Mouse (Mus musculus): Measurements from ENCODE around the gene Mapkapk5. TPM values are rescaled to one million over a fixed set of nuclear protein-coding genes. Genes with fewer than 3 reads are reported as not detected.
"Not testable (repeated sequence)": the region's sequence is repeated elsewhere in the genome, so short reads cannot be mapped to it uniquely, and the experiment has no call there.

Gene Mapkapk5
- polyA plus RNA-seq, 2 experiments from 2014 or later: 23.4 to 26.0 TPM

- no peak for ATAC-seq
Measured at GRCm38 (mm10) chr5:121562436-121562835, 16.7 kb upstream of the Mapkapk5 start.

GRCm38 (mm10) chr5:121549196-121549595, 3.5 kb upstream of the Mapkapk5 start:
- no peak for ATAC-seq

GRCm38 (mm10) chr5:121547084-121547483, 1.4 kb upstream of the Mapkapk5 start:
- ATAC-seq: no peak

GRCm38 (mm10) chr5:121546530-121546895, 808 bp upstream of the Mapkapk5 start:
- ATAC-seq: no peak

- ATAC-seq: peak; percentile 28
Measured at GRCm38 (mm10) chr5:121544910-121545792, 554 bp downstream of the Mapkapk5 start, which contains the start of the genes Adam1a and Gm42878. Gene Adam1a (minus strand): TSS chr5:121545482. Gene Gm42878 (minus strand): TSS chr5:121545482.

- no peak for ATAC-seq
Measured at GRCm38 (mm10) chr5:121543370-121543769, 2.3 kb downstream of the Mapkapk5 start.

GRCm38 (mm10) chr5:121541235-121541634, 4.5 kb downstream of the Mapkapk5 start:
- no peak for ATAC-seq

GRCm38 (mm10) chr5:121540066-121540465, 5.6 kb downstream of the Mapkapk5 start:
- no peak for ATAC-seq

GRCm38 (mm10) chr5:121537588-121537987, 8.1 kb downstream of the Mapkapk5 start:
- ATAC-seq: no peak

GRCm38 (mm10) chr5:121536921-121537555, 8.7 kb downstream of the Mapkapk5 start:
- ATAC-seq: no peak

GRCm38 (mm10) chr5:121535116-121535515, 10.6 kb downstream of the Mapkapk5 start:
- no peak for ATAC-seq

GRCm38 (mm10) chr5:121534521-121534920, 11.2 kb downstream of the Mapkapk5 start:
- no peak for ATAC-seq

GRCm38 (mm10) chr5:121526961-121527360, 18.7 kb downstream of the Mapkapk5 start:
- ATAC-seq: no peak

- ATAC-seq: no peak
Measured at GRCm38 (mm10) chr5:121526526-121526925, 19.2 kb downstream of the Mapkapk5 start.

- no peak for ATAC-seq
Measured at GRCm38 (mm10) chr5:121525774-121526450, 19.8 kb downstream of the Mapkapk5 start.

- ATAC-seq: not testable (repeated sequence)
Measured at GRCm38 (mm10) chr5:121519758-121520157, 25.9 kb downstream of the Mapkapk5 start.

GRCm38 (mm10) chr5:121518983-121519382, 26.7 kb downstream of the Mapkapk5 start:
- ATAC-seq: no peak

- no peak for ATAC-seq
Measured at GRCm38 (mm10) chr5:121510009-121510408, 35.7 kb downstream of the Mapkapk5 start.

- no peak for ATAC-seq
Measured at GRCm38 (mm10) chr5:121506846-121507245, 38.9 kb downstream of the Mapkapk5 start.

GRCm38 (mm10) chr5:121503231-121503630, 42.5 kb downstream of the Mapkapk5 start, which contains the start of gene Adam1b:
Gene Adam1b (minus strand): TSS chr5:121503435.
- no peak for ATAC-seq

GRCm38 (mm10) chr5:121501424-121501996, 44.2 kb downstream of the Mapkapk5 start:
- not testable (repeated sequence) for ATAC-seq

- ATAC-seq: no peak
Measured at GRCm38 (mm10) chr5:121500719-121501118, 45.0 kb downstream of the Mapkapk5 start.

- ATAC-seq: no peak
Measured at GRCm38 (mm10) chr5:121493305-121493704, 52.4 kb downstream of the Mapkapk5 start.

Data from activated CD4-positive, CD25-positive, alpha-beta regulatory T cell, adult 4 months (primary cell).